Mouse (Mus musculus) megakaryocyte, embryonic 14.5 days (primary cell): ENCODE results near the gene Ggt7.

ENCODE experiments used
- FLI1 ChIP-seq: IDR thresholded peaks from 2 replicates; pipeline ENCODE4 v1.6.1; 2012; ENCODE audit warnings: low read length, inconsistent platforms, mixed read lengths
- GATA1 ChIP-seq: IDR thresholded peaks from 3 replicates; pipeline ENCODE4 v1.6.1; 2012; ENCODE audit warnings: mixed read lengths, low read length, inconsistent platforms, borderline replicate concordance

- no peak for TF ChIP-seq GATA1
- no peak for TF ChIP-seq FLI1
These were observed 4.5 kb downstream of the Ggt7 start for GRCm38 (mm10) chr2:155513543-155513942.
